Mouse (Mus musculus) midbrain, embryonic 10.5 days (tissue): ENCODE data around the gene Ccdc90b. TPM values are rescaled to one million over a fixed set of nuclear protein-coding genes. Genes with fewer than 3 reads are reported as not detected.

Experiments
- DNase-seq: peaks from one replicate; pipeline ENCODE4 v3.0.0-alpha.2; 2017; ENCODE audit warnings: low spot score
- H3K27ac ChIP-seq: fragments of 300-500 bp; sonication (generic); replicated peaks from 2 replicates; pipeline ENCODE4 v1.5.1; 2016; ENCODE audit warnings: mild to moderate bottlenecking
- H3K27me3 ChIP-seq: fragments of 300-500 bp; sonication (generic); 2 replicates; pipeline ENCODE4 v1.6.1; 2016; ENCODE audit warnings: low read depth, mild to moderate bottlenecking; ENCODE audit not compliant: poor library complexity, severe bottlenecking
- H3K36me3 ChIP-seq: fragments of 300-500 bp; sonication (generic); 2 replicates; pipeline ENCODE4 v1.6.1; 2016; ENCODE audit warnings: mild to moderate bottlenecking, moderate library complexity
- H3K4me1 ChIP-seq: fragments of 300-500 bp; sonication (generic); 2 replicates; pipeline ENCODE4 v1.6.1; 2016
- H3K4me3 ChIP-seq: fragments of 300-500 bp; sonication (generic); 2 replicates; pipeline ENCODE4 v1.5.1; 2016; ENCODE audit warnings: mild to moderate bottlenecking, moderate library complexity
- H3K9me3 ChIP-seq: fragments of 300-500 bp; sonication (generic); replicated peaks from 2 replicates; pipeline ENCODE4 v1.6.1; 2016; ENCODE audit warnings: mild to moderate bottlenecking
- WGBS: fragments of 180-500 bp; shearing (Covaris S2); methylation state at CpG from one replicate; pipeline ENCODE4 v1.1.7; 2016; 5-methylcytosine and 5-hydroxymethylcytosine counted together
- polyA plus RNA-seq: library from polyadenylated mRNA; unstranded; fragments of >200 nt; fragmentation: Nextera tagmentation; extraction: Ambion mirVana; gene quantifications from 2 replicates; pipeline ENCODE4 v1.2.1, GENCODE M21; 2016

Gene Ccdc90b
- 70.1 and 72.4 TPM in 2 replicates for polyA plus RNA-seq

- DNase-seq = peak; percentile 90
- peaks cover 9% of the 10 kb centered on the region; the same call in 1 of the 2 replicates for H3K36me3 ChIP-seq
- no peaks in the 10 kb centered on the region for H3K27me3 ChIP-seq
- peaks cover 9% of the 10 kb centered on the region for H3K4me1 ChIP-seq
- H3K4me3 ChIP-seq = peak within 1 kb of the TSS; percentile 86
- peak within 1 kb of the TSS; percentile 93 for H3K27ac ChIP-seq
- whole genome bisulfite sequencing = 1% methylated on average over 60 of the region's 60 CpGs
- no peaks in the 10 kb centered on the region for H3K9me3 ChIP-seq
These were observed at the start of gene Ccdc90b for GRCm38 (mm10) chr7:92560986-92561876. TSS of gene Ccdc90b (plus strand) at chr7:92561149.

- no peak for DNase-seq
- Histone ChIP-seq H3K9me3 (no peaks in the 10 kb centered on the region), H3K4me3 (no peak overlapping the region), H3K27ac (no peak overlapping the region), H3K4me1 (no peaks in the 10 kb centered on the region), H3K36me3 (no peaks in the 10 kb centered on the region), H3K27me3 (no peaks in the 10 kb centered on the region)
- WGBS = 87% methylated on average over 3 of the region's 3 CpGs
These were observed 40.6 kb upstream of the Ccdc90b start for GRCm38 (mm10) chr7:92520397-92520796.

- Histone ChIP-seq H3K36me3 (no peaks in the 10 kb centered on the region), H3K4me1 (no peaks in the 10 kb centered on the region), H3K9me3 (no peaks in the 10 kb centered on the region), H3K27me3 (no peaks in the 10 kb centered on the region), H3K27ac (no peak overlapping the region), H3K4me3 (no peak overlapping the region)
- WGBS = 42% methylated on average over 4 of the region's 4 CpGs
- DNase-seq = no peak
These were observed 40.1 kb upstream of the Ccdc90b start for GRCm38 (mm10) chr7:92520820-92521219.

- H3K27ac ChIP-seq = no peak overlapping the region
- no peaks in the 10 kb centered on the region for H3K4me1 ChIP-seq
- DNase-seq = no peak
- no peaks in the 10 kb centered on the region for H3K27me3 ChIP-seq
- no peaks in the 10 kb centered on the region for H3K36me3 ChIP-seq
- H3K4me3 ChIP-seq = no peak overlapping the region
- WGBS = 85% methylated on average over 4 of the region's 4 CpGs
- no peaks in the 10 kb centered on the region for H3K9me3 ChIP-seq
These were observed 31.7 kb upstream of the Ccdc90b start for GRCm38 (mm10) chr7:92529245-92529644.

GRCm38 (mm10) chr7:92532351-92533036, 28.5 kb upstream of the Ccdc90b start:
- Histone ChIP-seq H3K4me3 (no peak overlapping the region), H3K4me1 (no peaks in the 10 kb centered on the region), H3K36me3 (no peaks in the 10 kb centered on the region), H3K9me3 (no peaks in the 10 kb centered on the region), H3K27me3 (no peaks in the 10 kb centered on the region), H3K27ac (no peak overlapping the region)
- WGBS = 80% methylated on average over 6 of the region's 6 CpGs
- no peak for DNase-seq

- H3K36me3 ChIP-seq = no peaks in the 10 kb centered on the region
- no peaks in the 10 kb centered on the region for H3K4me1 ChIP-seq
- no peak overlapping the region for H3K4me3 ChIP-seq
- DNase-seq = no peak
- no peak overlapping the region for H3K27ac ChIP-seq
- H3K27me3 ChIP-seq = no peaks in the 10 kb centered on the region
- H3K9me3 ChIP-seq = no peaks in the 10 kb centered on the region
- 69% methylated on average over 2 of the region's 2 CpGs for WGBS
These were observed 14.2 kb upstream of the Ccdc90b start for GRCm38 (mm10) chr7:92546763-92547162.

- no peaks in the 10 kb centered on the region for H3K9me3 ChIP-seq
- H3K4me1 ChIP-seq = no peaks in the 10 kb centered on the region
- no peak for DNase-seq
- no peak overlapping the region for H3K4me3 ChIP-seq
- H3K36me3 ChIP-seq = no peaks in the 10 kb centered on the region
- 92% methylated on average over 6 of the region's 6 CpGs for WGBS
- H3K27ac ChIP-seq = no peak overlapping the region
- H3K27me3 ChIP-seq = no peaks in the 10 kb centered on the region
These were observed 10.5 kb upstream of the Ccdc90b start for GRCm38 (mm10) chr7:92550248-92550989.

- Histone ChIP-seq H3K27ac (no peak overlapping the region), H3K36me3 (no peaks in the 10 kb centered on the region), H3K27me3 (no peaks in the 10 kb centered on the region), H3K4me1 (no peaks in the 10 kb centered on the region), H3K4me3 (no peak overlapping the region), H3K9me3 (no peaks in the 10 kb centered on the region)
- DNase-seq = no peak
- WGBS = 60% methylated on average over 4 of the region's 4 CpGs
These were observed 10.0 kb upstream of the Ccdc90b start for GRCm38 (mm10) chr7:92550990-92551392.

- H3K4me1 ChIP-seq = peaks cover 9% of the 10 kb centered on the region
- no peak for DNase-seq
- 91% methylated on average over 2 of the region's 2 CpGs for WGBS
- H3K36me3 ChIP-seq = no peaks in the 10 kb centered on the region
- no peak overlapping the region for H3K27ac ChIP-seq
- H3K27me3 ChIP-seq = no peaks in the 10 kb centered on the region
- H3K4me3 ChIP-seq = no peak overlapping the region
- no peaks in the 10 kb centered on the region for H3K9me3 ChIP-seq
These were observed 2.2 kb upstream of the Ccdc90b start for GRCm38 (mm10) chr7:92558744-92559143.

- Histone ChIP-seq H3K4me1 (peaks cover 6% of the 10 kb centered on the region), H3K27ac (no peak overlapping the region), H3K27me3 (no peaks in the 10 kb centered on the region), H3K9me3 (no peaks in the 10 kb centered on the region), H3K4me3 (no peak overlapping the region), H3K36me3 (peaks cover 30% of the 10 kb centered on the region)
- WGBS = 93% methylated on average over 1 of the region's 1 CpGs
- no peak for DNase-seq
These were observed 5.8 kb downstream of the Ccdc90b start for GRCm38 (mm10) chr7:92566775-92567174.

- H3K27me3 ChIP-seq = no peaks in the 10 kb centered on the region
- no peaks in the 10 kb centered on the region for H3K4me1 ChIP-seq
- H3K4me3 ChIP-seq = no peak overlapping the region
- no peaks in the 10 kb centered on the region for H3K9me3 ChIP-seq
- no peak for DNase-seq
- WGBS = 87% methylated on average over 5 of the region's 5 CpGs
- peaks cover 48% of the 10 kb centered on the region for H3K36me3 ChIP-seq
- no peak overlapping the region for H3K27ac ChIP-seq
These were observed 19.7 kb downstream of the Ccdc90b start for GRCm38 (mm10) chr7:92580491-92581207.

GRCm38 (mm10) chr7:92583567-92583966, 22.6 kb downstream of the Ccdc90b start:
- WGBS = 95% methylated on average over 7 of the region's 7 CpGs
- no peak overlapping the region for H3K4me3 ChIP-seq
- no peaks in the 10 kb centered on the region for H3K9me3 ChIP-seq
- H3K27me3 ChIP-seq = no peaks in the 10 kb centered on the region
- H3K36me3 ChIP-seq = peaks cover 33% of the 10 kb centered on the region
- no peak overlapping the region for H3K27ac ChIP-seq
- DNase-seq = no peak
- no peaks in the 10 kb centered on the region for H3K4me1 ChIP-seq
